Mouse (Mus musculus) forebrain, embryonic 11.5 days (tissue): ENCODE measurements around the gene Spata6. TPM values are rescaled to one million over a fixed set of nuclear protein-coding genes. Genes with fewer than 3 reads are reported as not detected.

Experiments used
- polyA plus RNA-seq: library from polyadenylated mRNA; unstranded; fragments of >200 nt; fragmentation: Nextera tagmentation; extraction: Ambion mirVana; gene quantifications from 2 replicates; pipeline ENCODE4 v1.2.1, GENCODE M21; 2014

The Spata6 gene
- polyA plus RNA-seq, 1 experiment from 2014 or later: 32.9 TPM

Other genes starting within 250 kb of the Spata6 start
- gene Slc5a9, start 182.9 kb downstream of the Spata6 start, polyA plus RNA-seq: not detected in 2 replicates
- not detected in 2 replicates for gene Skint8, start 199.4 kb downstream of the Spata6 start, polyA plus RNA-seq